Mouse (Mus musculus) olfactory bulb, adult 2 months (tissue): ENCODE data around the gene Ajuba.
"Not testable (repeated sequence)": the region's sequence is repeated elsewhere in the genome, so short reads cannot be mapped to it uniquely, and the experiment has no call there.

Experiments used
- CTCF ChIP-seq: fragments of 200-500 bp; IDR thresholded peaks from 2 replicates; pipeline ENCODE4 v1.5.1; 2012; ENCODE audit warnings: low read depth, mild to moderate bottlenecking, low read length, moderate library complexity; ENCODE audit not compliant: insufficient read depth
- POLR2A ChIP-seq: fragments of 200-500 bp; IDR thresholded peaks from 2 replicates; pipeline ENCODE4 v1.6.1; 2012; ENCODE audit warnings: mild to moderate bottlenecking, low read depth, low read length, moderate library complexity; ENCODE audit not compliant: insufficient read depth

DNA sequence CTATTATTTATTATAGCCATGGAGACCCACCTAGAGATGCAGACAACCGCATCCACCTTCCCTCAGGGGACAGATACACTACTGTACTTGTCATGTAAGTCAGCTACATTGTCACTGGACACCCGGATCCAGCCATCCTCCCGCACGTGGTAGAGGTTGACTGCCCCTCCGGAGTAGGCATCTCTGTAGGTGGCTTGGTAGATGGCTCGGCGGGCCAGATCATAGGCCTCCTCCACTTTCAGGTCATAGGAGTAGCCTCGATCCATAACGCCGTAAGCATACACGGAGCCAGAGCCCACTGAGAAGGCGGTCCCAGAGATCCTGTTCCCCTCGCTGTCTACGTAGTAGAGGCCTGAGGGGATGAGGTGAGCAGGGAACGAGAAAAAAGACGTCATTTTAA lies 36.8 kb upstream of the Ajuba start:
- not testable (repeated sequence) for TF ChIP-seq CTCF, POLR2A
